Mouse (Mus musculus) heart, postnatal 0 days (tissue): ENCODE data around the gene Tifab.

ENCODE experiments used
- CTCF ChIP-seq: IDR thresholded peaks from 2 replicates; pipeline ENCODE4 v1.5.1; 2016; ENCODE audit warnings: antibody characterized with exemption, control low read depth, low read depth
- EP300 ChIP-seq: IDR thresholded peaks from 2 replicates; pipeline ENCODE4 v1.6.1; 2016; ENCODE audit warnings: antibody characterized with exemption, low read depth

DNA sequence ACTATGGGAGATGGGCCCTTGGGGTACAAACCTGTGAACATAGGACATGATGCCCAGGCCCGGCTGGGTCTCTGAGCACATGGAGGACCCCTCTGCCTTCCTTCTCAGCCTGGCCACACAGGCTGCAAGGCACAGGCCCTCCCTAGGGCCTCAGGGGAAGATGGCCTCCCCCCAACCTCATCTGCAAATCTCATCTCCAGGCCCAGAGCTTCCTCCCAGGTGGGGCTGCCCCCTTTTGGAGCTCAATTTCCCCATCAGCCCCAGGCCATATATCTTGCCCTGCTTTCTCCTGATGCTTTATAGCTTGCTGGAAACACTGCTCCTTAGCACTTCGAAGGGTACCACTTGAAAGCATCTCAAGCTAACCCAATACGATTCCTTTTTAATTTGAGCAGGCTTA, 14.3 kb downstream of the Tifab start:
- TF ChIP-seq EP300 = no peak
- no peak for TF ChIP-seq CTCF
